Mouse (Mus musculus) MEL (cell line): Measurements from ENCODE around the gene Psen2.

Experiments used
- CHD2 ChIP-seq: IDR thresholded peaks from 2 replicates; pipeline ENCODE4 v1.6.1; 2011; ENCODE audit warnings: low read length, improper control_type of control experiment
- CTCF ChIP-seq, 3 experiments: IDR thresholded peaks in 2 of 3; conservative IDR thresholded peaks in 1 of 3; 2 replicates each; pipeline ENCODE4 v1.5.1; 2011 to 2012; ENCODE audit warnings: low read length in 3 of 3, low read depth in 2 of 3, mild to moderate bottlenecking in 2 of 3, improper control_type of control experiment in 1 of 3, inconsistent platforms in 1 of 3, mixed read lengths in 1 of 3, moderate library complexity in 1 of 3; ENCODE audit not compliant: control insufficient read depth in 1 of 3, insufficient read depth in 1 of 3, poor library complexity in 1 of 3, severe bottlenecking in 1 of 3
- POLR2A ChIP-seq, 2 experiments: IDR thresholded peaks; 2 replicates each; pipeline ENCODE4 v1.6.1; 2011 to 2012; ENCODE audit warnings: low read length in 2 of 2, mild to moderate bottlenecking in 2 of 2, control low read depth in 1 of 2, improper control_type of control experiment in 1 of 2, low read depth in 1 of 2, moderate library complexity in 1 of 2; ENCODE audit not compliant: control insufficient read depth in 1 of 2, insufficient read depth in 1 of 2, poor library complexity in 1 of 2
- POLR2AphosphoS5 ChIP-seq: IDR thresholded peaks from 2 replicates; pipeline ENCODE4 v1.6.1; 2012; ENCODE audit warnings: low read depth, borderline replicate concordance, mild to moderate bottlenecking, inconsistent platforms, low read length, moderate library complexity, mixed read lengths
- SMC3 ChIP-seq: IDR thresholded peaks from 2 replicates; pipeline ENCODE4 v1.6.1; 2011; ENCODE audit warnings: low read depth, low read length, improper control_type of control experiment
- TAL1 ChIP-seq: IDR thresholded peaks from 2 replicates; pipeline ENCODE4 v1.6.1; 2012; ENCODE audit warnings: mild to moderate bottlenecking, inconsistent platforms, low read length, moderate library complexity, mixed read lengths

DNA sequence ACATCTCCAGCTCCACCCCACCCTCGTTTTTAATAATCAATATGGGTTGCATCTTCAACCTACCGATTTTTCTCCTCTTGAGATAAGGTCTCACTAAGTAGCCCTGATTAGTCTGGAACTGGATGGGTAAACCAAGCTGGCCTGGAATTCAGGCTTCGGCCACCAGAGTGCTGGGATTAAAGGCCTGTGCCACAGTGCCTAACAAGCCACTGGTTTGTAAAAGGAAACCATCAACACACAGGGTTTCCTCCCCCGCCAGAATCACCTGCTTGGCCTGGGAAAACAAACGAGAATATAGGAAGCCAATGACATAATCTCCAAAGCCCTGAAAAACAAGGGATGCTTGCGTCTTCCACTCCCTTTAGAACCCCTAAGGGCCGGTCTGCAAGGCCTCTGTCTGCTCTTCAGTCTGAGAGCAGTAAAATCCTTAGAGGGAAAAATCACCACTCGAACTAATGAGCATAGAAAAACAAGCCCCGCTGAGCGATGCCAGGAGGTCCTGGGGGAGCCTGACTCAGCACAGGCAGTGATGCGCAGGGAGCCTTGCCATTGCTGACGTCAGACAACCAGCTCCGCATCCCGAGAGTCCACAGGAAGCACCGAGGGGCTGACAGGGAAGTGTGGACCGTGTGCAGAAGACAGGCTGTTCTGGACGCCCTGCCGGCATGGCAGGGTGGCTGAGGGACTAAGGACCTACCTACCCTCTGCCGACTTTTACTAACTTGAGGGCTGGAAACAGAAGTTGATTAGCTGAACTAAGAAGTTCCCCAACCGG, 13.4 kb downstream of the Psen2 start:
- TF ChIP-seq POLR2A (IDR thresholded peaks at IDR 0.05; ENCODE audit: control insufficient read depth in 1 of 2, insufficient read depth in 1 of 2, low read depth in 1 of 2, low read length in 2 of 2, poor library complexity in 1 of 2) = no peak
- no peak for TF ChIP-seq CTCF (IDR thresholded peaks at IDR 0.05 in 2 of 3, conservative IDR thresholded peaks at IDR 0.05 in 1 of 3; ENCODE audit: control insufficient read depth in 1 of 3, insufficient read depth in 1 of 3, low read depth in 2 of 3, low read length in 3 of 3, poor library complexity in 1 of 3, severe bottlenecking in 1 of 3)
- TF ChIP-seq POLR2AphosphoS5 = no peak
- TF ChIP-seq CHD2 = no peak
- no peak for TF ChIP-seq TAL1
- TF ChIP-seq SMC3 = no peak
